Mouse (Mus musculus) G1E (cell line): ENCODE results near the gene Dmtf1.

Experiments
- CTCF ChIP-seq: IDR thresholded peaks from 2 replicates; pipeline ENCODE4 v1.5.1; 2012; ENCODE audit warnings: low read depth, low read length, inconsistent platforms, mixed read lengths
- GATA1 ChIP-seq: IDR thresholded peaks from 2 replicates; pipeline ENCODE4 v1.6.1; 2012; ENCODE audit warnings: borderline replicate concordance, low read length, inconsistent platforms, mixed read lengths
- GATA2 ChIP-seq: IDR thresholded peaks from 2 replicates; pipeline ENCODE4 v1.6.1; 2012; ENCODE audit warnings: low read depth, low read length, inconsistent platforms, borderline replicate concordance
- POLR2AphosphoS5 ChIP-seq: IDR thresholded peaks from 2 replicates; pipeline ENCODE4 v1.6.1; 2012; ENCODE audit warnings: low read depth, low read length, inconsistent platforms; ENCODE audit not compliant: insufficient replicate concordance
- TAL1 ChIP-seq: conservative IDR thresholded peaks from 2 replicates; pipeline ENCODE4 v1.6.1; 2012; ENCODE audit warnings: low read depth, low read length, inconsistent platforms, mixed read lengths

DNA sequence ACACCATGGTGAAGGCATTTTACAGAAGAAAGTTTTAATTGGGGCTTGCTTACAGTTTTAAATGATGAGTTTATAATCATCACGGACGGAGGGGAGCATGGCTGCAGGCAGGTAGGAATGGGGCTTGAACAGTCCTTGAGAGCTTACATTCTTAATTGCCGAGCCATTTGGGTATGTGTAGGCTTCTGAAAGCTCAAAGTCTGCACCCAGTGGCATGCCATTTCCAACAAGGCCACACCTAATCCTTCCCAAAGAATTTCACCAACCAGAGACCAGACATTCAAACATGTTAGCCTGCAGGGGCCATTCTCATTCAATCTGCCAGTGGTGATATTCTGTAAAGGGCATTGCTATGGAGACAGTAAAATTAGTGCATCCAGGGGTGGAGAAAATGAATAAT, 1.8 kb upstream of the Dmtf1 start:
- TF ChIP-seq CTCF (no peak), TAL1 (no peak), GATA1 (no peak), GATA2 (no peak), POLR2AphosphoS5 (no peak)
